Mouse (Mus musculus) hindbrain, postnatal 0 days (tissue): ENCODE results near the gene Irak3. TPM values are rescaled to one million over a fixed set of nuclear protein-coding genes. Genes with fewer than 3 reads are reported as not detected.

Experiments used
- ATAC-seq: fragments of 200-750 bp; cut with Nextera tagmentation; 2 replicates; pipeline ENCODE4 v1.8.0; 2017; ENCODE audit warnings: mild to moderate bottlenecking, moderate TSS enrichment, moderate library complexity
- DNase-seq: peaks from one replicate; pipeline ENCODE4 v3.0.0-alpha.2; 2015; ENCODE audit warnings: low spot score
- H3K27ac ChIP-seq: fragments of 300-500 bp; sonication (generic); 2 replicates; pipeline ENCODE4 v1.5.1; 2014; ENCODE audit warnings: mild to moderate bottlenecking
- H3K27me3 ChIP-seq: fragments of 300-500 bp; sonication (generic); 2 replicates; pipeline ENCODE4 v1.6.1; 2014; ENCODE audit warnings: low read length, mixed read lengths; ENCODE audit not compliant: insufficient read depth
- H3K36me3 ChIP-seq: fragments of 300-500 bp; sonication (generic); 2 replicates; pipeline ENCODE4 v1.6.1; 2014; ENCODE audit warnings: low read length, mixed read lengths; ENCODE audit not compliant: insufficient read depth
- H3K4me1 ChIP-seq: fragments of 300-500 bp; sonication (generic); 2 replicates; pipeline ENCODE4 v1.6.1; 2014; ENCODE audit warnings: antibody characterized with exemption, low read length, mixed read lengths; ENCODE audit not compliant: insufficient read depth
- H3K4me2 ChIP-seq: fragments of 300-500 bp; sonication (generic); 2 replicates; pipeline ENCODE4 v1.6.1; 2014; ENCODE audit warnings: low read depth, mild to moderate bottlenecking, low read length, moderate library complexity, mixed read lengths
- H3K4me3 ChIP-seq: fragments of 300-500 bp; sonication (generic); 2 replicates; pipeline ENCODE4 v1.5.1; 2014; ENCODE audit warnings: low read length
- H3K9ac ChIP-seq: fragments of 300-500 bp; sonication (generic); replicated peaks from 2 replicates; pipeline ENCODE4 v1.6.1; 2014; ENCODE audit warnings: mild to moderate bottlenecking, low read length, moderate library complexity, mixed read lengths
- H3K9me3 ChIP-seq: fragments of 300-500 bp; sonication (generic); 2 replicates; pipeline ENCODE4 v1.6.1; 2016; ENCODE audit warnings: low read length, mixed read lengths
- CTCF ChIP-seq: IDR thresholded peaks from 2 replicates; pipeline ENCODE4 v1.5.1; 2016; ENCODE audit warnings: antibody characterized with exemption, control low read depth, low read depth
- WGBS: fragments of 180-500 bp; shearing (Covaris S2); extraction: QIAGEN DNeasy Blood & Tissue Kit; methylation state at CpG from one replicate; pipeline ENCODE4 v1.1.7; 2014; 5-methylcytosine and 5-hydroxymethylcytosine counted together
- polyA plus RNA-seq: library from polyadenylated mRNA; unstranded; fragments of >200 nt; fragmentation: Nextera tagmentation; extraction: Ambion mirVana; gene quantifications from 2 replicates; pipeline ENCODE4 v1.2.1, GENCODE M21; 2015
- total RNA-seq: library from RNA; depleted of rRNA; stranded (reverse); fragments of >200 nt; gene quantifications from 2 replicates; pipeline ENCODE4 v1.2.3, GENCODE M21; 2014

Gene Irak3
- total and polyA plus RNA-seq, 2 experiments from 2014 or later, result 0.41 TPM; not detected in 1

DNA sequence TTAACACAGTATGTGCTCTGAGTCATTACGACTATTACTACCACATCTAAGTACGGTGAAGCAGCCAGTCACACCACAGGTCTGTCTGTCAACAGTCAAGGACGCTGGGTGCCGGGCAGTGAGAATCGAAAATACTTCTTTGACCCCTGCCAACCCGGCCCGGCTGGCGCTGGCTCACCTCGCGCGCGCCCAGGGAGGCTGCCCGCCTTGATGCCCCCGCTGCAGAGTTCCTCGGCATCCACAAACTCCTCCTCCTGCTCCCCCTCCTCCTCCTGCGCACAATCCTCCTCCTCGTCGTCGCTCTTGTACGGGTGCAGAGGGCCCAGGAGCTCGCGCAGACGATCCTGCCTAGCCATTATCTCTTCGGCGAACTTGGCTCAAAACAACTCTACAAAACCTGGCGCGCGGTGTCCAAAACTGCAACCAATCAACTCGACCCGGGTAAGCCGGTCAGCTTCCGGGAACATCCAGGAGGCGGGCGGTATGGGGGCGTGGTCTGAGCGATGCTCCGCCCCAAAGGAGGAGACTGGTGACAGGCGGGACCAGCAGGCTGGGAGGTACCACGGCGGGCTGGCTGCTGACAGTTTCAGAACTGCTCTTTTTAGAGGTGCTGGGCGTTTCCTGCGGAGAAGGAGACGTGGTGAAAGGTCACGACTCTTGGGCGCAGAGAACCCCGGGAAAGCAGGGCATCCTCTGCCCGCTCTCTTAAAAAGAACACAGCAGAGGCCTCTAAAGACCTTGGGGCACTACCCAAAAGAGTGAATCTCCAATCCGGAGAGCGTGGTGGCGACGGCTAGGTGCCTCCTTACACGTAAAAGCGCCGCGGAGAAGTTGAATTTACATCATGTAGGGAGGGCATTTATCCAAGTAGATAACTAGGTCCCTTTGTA lies 89.2 kb downstream of the Irak3 start, which contains the start of gene Helb:
Gene Helb, minus strand, starts transcription at position 481 of the 890 bp plus-strand sequence.
- peak within 1 kb of the TSS; percentile 94 for H3K4me2 ChIP-seq
- WGBS, result under 1% methylated on average over 55 of the region's 55 CpGs
- no peak for TF ChIP-seq CTCF
- peak within 1 kb of the TSS; percentile 67 for H3K9ac ChIP-seq
- no peaks in the 10 kb centered on the region for H3K9me3 ChIP-seq
- no peaks in the 10 kb centered on the region for H3K4me1 ChIP-seq
- DNase-seq, result peak; percentile 95
- peak within 1 kb of the TSS; percentile 38 for H3K27ac ChIP-seq
- ATAC-seq, result peak; percentile 100
- peak within 1 kb of the TSS; percentile 79 for H3K4me3 ChIP-seq
- H3K36me3 ChIP-seq, result no peaks in the 10 kb centered on the region
- no peaks in the 10 kb centered on the region for H3K27me3 ChIP-seq

DNA sequence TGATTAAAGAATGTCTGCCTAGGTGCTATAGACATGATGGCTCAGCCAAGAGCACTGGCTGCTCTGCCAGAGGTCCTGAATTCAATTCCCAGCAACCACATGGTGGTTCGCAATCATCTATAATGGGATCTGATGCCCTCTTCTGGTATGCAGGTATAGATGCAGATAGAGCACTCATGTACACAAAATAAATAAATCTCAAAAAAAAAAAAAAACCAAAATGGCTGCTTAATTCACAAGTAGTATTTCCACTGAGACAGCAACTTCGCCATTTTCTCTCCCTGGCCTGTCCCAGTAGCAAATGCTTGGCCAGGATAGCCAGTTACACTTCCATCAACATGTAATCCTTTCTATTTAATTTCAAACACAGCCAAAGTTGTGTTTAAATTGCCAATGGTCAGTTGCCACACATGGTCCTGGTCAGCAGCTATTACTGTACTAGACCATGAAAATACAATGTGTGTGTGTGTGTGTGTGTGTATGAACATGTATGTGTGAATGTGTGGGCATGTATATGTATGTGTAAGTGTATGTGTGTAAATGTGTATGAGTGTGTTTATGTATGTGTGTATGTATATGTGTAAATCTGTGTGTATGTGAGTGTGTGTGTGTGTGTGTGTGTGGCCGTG lies 90.1 kb downstream of the Irak3 start:
- Histone ChIP-seq H3K4me2 (peak overlapping the region; percentile 94), H3K36me3 (no peaks in the 10 kb centered on the region), H3K4me1 (no peaks in the 10 kb centered on the region), H3K9me3 (no peaks in the 10 kb centered on the region), H3K27ac (no peak overlapping the region), H3K27me3 (no peaks in the 10 kb centered on the region), H3K9ac (no peak overlapping the region), H3K4me3 (peak overlapping the region; percentile 79)
- 80% methylated on average over 3 of the region's 3 CpGs for WGBS
- DNase-seq, result no peak
- no peak for ATAC-seq
- TF ChIP-seq CTCF, result 0 out of 2 replicates have a peak, but pooled peaks have one; percentile 14

DNA sequence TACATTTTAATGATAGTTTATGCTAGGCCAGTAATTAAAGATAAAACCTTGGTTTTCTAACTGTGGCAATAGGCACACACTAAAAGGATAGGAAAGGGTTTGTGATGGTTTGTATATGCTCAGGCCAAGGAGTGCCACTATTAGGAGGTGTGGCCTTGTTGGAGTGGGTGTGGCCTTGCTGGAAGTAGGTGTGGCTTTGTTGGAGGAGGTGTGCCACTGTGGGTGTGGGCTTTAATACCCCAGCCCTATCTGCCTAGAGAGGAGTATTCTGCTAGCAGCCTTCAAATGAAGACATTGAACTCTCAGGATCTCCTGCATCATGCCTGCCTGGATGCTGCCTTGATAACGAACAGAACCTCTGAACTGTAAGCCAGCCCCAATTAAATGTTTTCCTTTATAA lies 101.1 kb downstream of the Irak3 start:
- no peaks in the 10 kb centered on the region for H3K4me1 ChIP-seq

DNA sequence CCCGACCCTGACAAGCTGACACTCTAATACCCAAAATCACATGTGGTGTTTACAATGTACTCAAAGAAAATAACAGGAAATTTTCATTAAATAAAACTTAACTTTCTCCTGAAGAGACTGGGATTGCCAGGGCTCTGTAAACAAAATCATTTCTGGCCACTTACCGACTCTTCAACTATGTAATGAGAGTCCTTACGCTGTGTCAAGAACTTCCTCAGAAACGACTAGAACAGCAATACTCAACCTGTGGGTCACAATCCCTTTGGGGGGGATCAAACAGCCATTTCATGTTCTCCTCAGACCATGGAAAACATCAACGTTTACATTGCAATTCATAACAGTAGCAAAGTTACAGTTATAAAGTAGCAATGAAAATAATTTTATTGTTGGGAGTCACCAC lies 104.4 kb downstream of the Irak3 start:
- ATAC-seq, result no peak
- WGBS, result 86% methylated on average over 5 of the region's 5 CpGs

More for the DNA sequence above, 101.1 kb downstream of the Irak3 start:
- no peaks in the 10 kb centered on the region for H3K9me3 ChIP-seq
- no peaks in the 10 kb centered on the region for H3K27me3 ChIP-seq
- no peak for TF ChIP-seq CTCF
- 100% methylated on average over 1 of the region's 1 CpGs for WGBS
- DNase-seq (no peak), ATAC-seq (no peak)
- H3K4me3 ChIP-seq, result no peak overlapping the region
- H3K27ac ChIP-seq, result no peak overlapping the region
- H3K4me2 ChIP-seq, result no peak overlapping the region
- H3K9ac ChIP-seq, result no peak overlapping the region
- no peaks in the 10 kb centered on the region for H3K36me3 ChIP-seq

DNA sequence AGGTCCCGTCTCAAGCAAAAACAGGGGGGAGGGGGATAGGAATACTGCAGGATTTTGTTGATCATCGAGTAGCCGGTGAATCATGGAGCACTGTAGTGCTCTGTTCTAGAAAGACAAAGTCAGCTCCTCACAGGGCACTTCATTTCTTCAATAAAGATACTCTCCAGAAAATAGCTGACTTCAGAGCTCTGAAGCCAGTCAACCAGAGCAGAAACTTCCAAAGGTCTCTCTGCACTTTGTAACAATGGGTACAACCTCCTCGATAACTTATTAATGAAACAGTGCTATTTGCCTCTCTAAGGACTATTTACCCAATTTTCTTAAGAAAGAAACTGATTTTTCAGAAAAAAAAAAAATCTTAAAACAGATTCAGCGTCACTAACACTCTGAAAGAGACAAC lies 106.2 kb downstream of the Irak3 start:
- 98% methylated on average over 5 of the region's 5 CpGs for WGBS
- TF ChIP-seq CTCF, result no peak
- Histone ChIP-seq H3K9me3 (no peaks in the 10 kb centered on the region), H3K27ac (no peak overlapping the region), H3K4me2 (no peak overlapping the region), H3K4me3 (no peak overlapping the region), H3K27me3 (no peaks in the 10 kb centered on the region), H3K36me3 (peaks cover 8% of the 10 kb centered on the region), H3K9ac (no peak overlapping the region), H3K4me1 (no peaks in the 10 kb centered on the region)
- ATAC-seq (no peak), DNase-seq (no peak)

More for the DNA sequence above, 104.4 kb downstream of the Irak3 start:
- Histone ChIP-seq H3K4me2 (no peak overlapping the region), H3K4me1 (no peaks in the 10 kb centered on the region), H3K27me3 (no peaks in the 10 kb centered on the region), H3K9me3 (no peaks in the 10 kb centered on the region), H3K4me3 (no peak overlapping the region), H3K27ac (no peak overlapping the region), H3K36me3 (peaks cover 8% of the 10 kb centered on the region), H3K9ac (no peak overlapping the region)
- DNase-seq, result no peak
- no peak for TF ChIP-seq CTCF

DNA sequence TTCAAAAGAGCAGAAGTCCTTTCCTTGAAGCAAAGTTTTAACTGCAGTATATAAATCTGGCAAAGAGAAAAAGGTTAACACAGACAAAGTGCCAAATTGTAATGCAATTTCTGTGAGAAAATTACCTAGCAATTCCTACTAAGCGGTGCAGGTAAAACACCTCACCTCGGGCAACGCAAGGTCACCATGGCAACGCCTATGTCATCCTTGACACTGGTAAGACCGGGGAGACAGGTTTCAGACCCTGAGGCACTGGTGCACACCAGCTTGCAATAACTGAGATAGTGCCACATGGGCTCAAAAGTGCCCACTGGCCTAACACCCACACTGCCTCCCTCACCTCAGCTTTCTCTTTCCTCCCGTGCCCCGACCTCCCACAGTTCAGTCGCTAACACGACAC lies 106.8 kb downstream of the Irak3 start:
- no peak for ATAC-seq
- no peak overlapping the region for H3K4me2 ChIP-seq

More for the DNA sequence above, 106.8 kb downstream of the Irak3 start:
- H3K9ac ChIP-seq, result no peak overlapping the region
- no peak overlapping the region for H3K27ac ChIP-seq
- no peak for DNase-seq
- H3K36me3 ChIP-seq, result peaks cover 8% of the 10 kb centered on the region
- no peaks in the 10 kb centered on the region for H3K4me1 ChIP-seq
- H3K27me3 ChIP-seq, result no peaks in the 10 kb centered on the region
- H3K9me3 ChIP-seq, result no peaks in the 10 kb centered on the region
- WGBS, result 90% methylated on average over 9 of the region's 9 CpGs
- TF ChIP-seq CTCF, result no peak
- H3K4me3 ChIP-seq, result no peak overlapping the region
